Mouse (Mus musculus): ENCODE data around the gene Vopp1.

GRCm38 (mm10) chr6:57795835-57796234 lies 29.1 kb downstream of the Vopp1 start:
- no peak for TF ChIP-seq CTCF (IDR thresholded peaks at IDR 0.05)
- TF ChIP-seq EP300 (IDR thresholded peaks at IDR 0.05), result no peak
